ENCODE assay signal across 8 mouse cellular contexts in genomic region chr15:7397446-7397817, GRCm38 (mm10). TPM values are rescaled to one million over a fixed set of nuclear protein-coding genes. Genes with fewer than 3 reads are reported as not detected.
A peak's percentile ranks its signal among the peaks of the same experiment; 100 is the strongest.
DNase-seq lines count a peak whose midpoint lies in the region; ATAC-seq lines count a peak whose summit lies in the region.

No protein-coding gene starts in this region.

- H3K36me3 ChIP-seq in kidney, embryonic 15.5 days = no peaks in the 10 kb centered on the region
- H3K36me3 ChIP-seq in limb, embryonic 13.5 days = no peaks in the 10 kb centered on the region; the same call in 1 of the 2 replicates
- H3K36me3 ChIP-seq in neural tube, embryonic 15.5 days = no peaks in the 10 kb centered on the region

- peak overlapping the region; percentile 79 for H3K27ac ChIP-seq in kidney, embryonic 15.5 days
- peak overlapping the region; percentile 83 for H3K27ac ChIP-seq in limb, embryonic 13.5 days
- peak overlapping the region; percentile 46; the same call in 1 of the 2 replicates for H3K27ac ChIP-seq in neural tube, embryonic 15.5 days (replicated peaks)

- DNase-seq in kidney, adult 11 months = no peak
- DNase-seq in forelimb bud, embryonic 11.5 days (ENCODE audit: low read depth, low spot score) = peak; percentile 30
- DNase-seq in layer of hippocampus, postnatal 14 days (ENCODE audit: low spot score in 2 of 2) = no peak
- no peak for DNase-seq in right cerebral cortex, adult 2 months (ENCODE audit: low spot score in 2 of 2)
- DNase-seq in T-cell, adult 2 months (ENCODE audit: low spot score) = no peak

- H3K4me2 ChIP-seq in kidney, embryonic 15.5 days = peak overlapping the region; percentile 94
- peak overlapping the region; percentile 89 for H3K4me2 ChIP-seq in limb, embryonic 13.5 days (replicated peaks)
- peak overlapping the region; percentile 98 for H3K4me2 ChIP-seq in neural tube, embryonic 15.5 days

- H3K4me1 ChIP-seq in kidney, embryonic 15.5 days = peaks cover 15% of the 10 kb centered on the region
- peaks cover 16% of the 10 kb centered on the region for H3K4me1 ChIP-seq in limb, embryonic 13.5 days
- peaks cover 14% of the 10 kb centered on the region for H3K4me1 ChIP-seq in neural tube, embryonic 15.5 days

- peak overlapping the region; percentile 72 for H3K4me3 ChIP-seq in kidney, embryonic 15.5 days (replicated peaks)
- peak overlapping the region; percentile 74 for H3K4me3 ChIP-seq in limb, embryonic 13.5 days
- H3K4me3 ChIP-seq in neural tube, embryonic 15.5 days (replicated peaks) = peak overlapping the region; percentile 60

- H3K9me3 ChIP-seq in kidney, embryonic 15.5 days (replicated peaks) = no peaks in the 10 kb centered on the region
- no peaks in the 10 kb centered on the region for H3K9me3 ChIP-seq in limb, embryonic 13.5 days
- no peaks in the 10 kb centered on the region for H3K9me3 ChIP-seq in neural tube, embryonic 15.5 days (replicated peaks)

- ATAC-seq in kidney, embryonic 15.5 days (replicated peaks; ENCODE audit: low FRiP score) = no peak; the same call in 1 of the 2 replicates
- peak; percentile 57 for ATAC-seq in limb, embryonic 13.5 days (ENCODE audit: low FRiP score, low read depth)
- ATAC-seq in neural tube, embryonic 15.5 days (ENCODE audit: low FRiP score) = peak; percentile 54; the same call in 1 of the 2 replicates

- 3% methylated on average over 8 of the region's 8 CpGs for WGBS in kidney, embryonic 15.5 days
- under 1% methylated on average over 8 of the region's 8 CpGs for WGBS in limb, embryonic 13.5 days
- 1% methylated on average over 8 of the region's 8 CpGs for WGBS in neural tube, embryonic 15.5 days

- H3K9ac ChIP-seq in kidney, embryonic 15.5 days = peak overlapping the region; percentile 68
- peak overlapping the region; percentile 83 for H3K9ac ChIP-seq in limb, embryonic 13.5 days
- H3K9ac ChIP-seq in neural tube, embryonic 15.5 days (replicated peaks) = peak overlapping the region; percentile 57

- H3K27me3 ChIP-seq in kidney, embryonic 15.5 days = peaks cover 12% of the 10 kb centered on the region
- H3K27me3 ChIP-seq in limb, embryonic 13.5 days = peaks cover 3% of the 10 kb centered on the region; the same call in 1 of the 2 replicates
- H3K27me3 ChIP-seq in neural tube, embryonic 15.5 days (replicated peaks) = peaks cover 17% of the 10 kb centered on the region

RNA-seq across cellular contexts. Expression of gene Egflam, which starts 0.8 kb away (rescaled TPM):
- polyA plus RNA-seq in kidney, embryonic 15.5 days (2015; fragmentation: Nextera tagmentation; extraction: Ambion mirVana) = 20.4 and 20.5 TPM in 2 replicates
- polyA plus RNA-seq in limb, embryonic 13.5 days (2015; fragmentation: Nextera tagmentation; extraction: Ambion mirVana) = 18.9 and 21.2 TPM in 2 replicates
- polyA plus RNA-seq in neural tube, embryonic 15.5 days (2015; fragmentation: Nextera tagmentation; extraction: Ambion mirVana) = 12.3 and 17.6 TPM in 2 replicates
- 1 to 10 TPM; 4.6 to 6.5 TPM for total RNA-seq in layer of hippocampus, postnatal 14 days (2021)
